Mouse (Mus musculus): ENCODE results near the gene 1700057G04Rik. TPM values are rescaled to one million over a fixed set of nuclear protein-coding genes. Genes with fewer than 3 reads are reported as not detected.

1700057G04Rik gene
- under 1 TPM in 1 of 2 experiments, not detected in 1; 0.12 TPM for polyA plus RNA-seq (2012; fragmentation: generic; extraction: Trizol)

DNA sequence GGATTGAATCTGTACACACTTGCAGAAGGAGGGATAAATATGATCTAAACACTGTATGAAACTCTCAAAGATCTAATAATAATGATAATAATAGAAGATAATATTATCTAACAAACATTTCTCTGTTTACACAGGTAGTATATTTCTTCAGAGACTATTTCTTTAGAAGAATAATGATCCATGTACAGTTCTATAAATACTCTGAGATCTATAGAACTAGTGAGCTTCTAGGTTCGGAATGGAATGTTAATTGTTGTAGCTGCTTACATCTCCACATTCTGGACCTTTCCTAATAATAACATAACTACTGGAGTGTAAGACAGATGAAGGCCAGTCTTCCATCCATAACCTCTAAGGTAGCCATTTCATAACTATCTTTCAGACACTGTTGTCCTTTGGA is at the start of gene 1700057G04Rik:
TSS of gene 1700057G04Rik (plus strand) at position 301 of the 400 bp plus-strand sequence.

DNA sequence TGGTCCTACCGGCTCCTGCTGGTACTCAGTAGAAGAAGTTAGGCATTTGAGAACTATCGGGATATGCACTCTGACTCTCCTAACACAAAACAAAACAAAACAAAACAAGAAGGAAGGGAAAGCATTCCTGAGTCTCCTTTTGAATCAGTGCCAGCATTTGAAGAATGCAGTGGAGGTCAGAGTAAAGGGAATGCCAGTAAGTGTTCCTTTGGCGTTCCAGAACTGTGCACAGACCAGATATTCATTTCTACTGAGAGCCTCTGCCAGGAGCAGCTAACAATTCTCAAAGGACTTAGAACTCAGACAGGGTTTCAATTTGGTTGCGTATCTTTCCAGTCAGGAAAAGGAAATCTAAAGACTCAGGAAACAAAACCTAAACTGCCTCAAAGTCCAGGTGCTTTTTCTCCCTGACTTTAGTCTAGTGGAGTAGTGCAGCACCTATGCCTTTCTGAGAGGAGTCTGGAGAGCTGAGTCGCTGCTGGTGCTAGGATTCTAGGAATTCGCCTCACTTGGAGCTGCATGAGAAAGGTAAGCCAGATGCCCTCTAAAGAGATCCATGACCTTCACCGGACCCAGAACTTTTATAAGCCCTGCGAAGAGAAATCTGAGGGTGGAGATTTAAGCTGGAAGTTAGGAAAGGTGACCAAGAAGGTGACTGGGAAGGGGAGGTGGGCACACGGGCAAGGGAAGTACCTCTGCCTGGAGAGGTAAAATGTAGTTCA is 33.5 kb upstream of the 1700057G04Rik start, which contains the start of gene Plscr2:
TSS of gene Plscr2 (plus strand) at position 117 of the 722 bp plus-strand sequence.

Other genes with a start within 250 kb of the 1700057G04Rik start
- not detected for gene Plscr5, start 116.4 kb upstream of the 1700057G04Rik start, polyA plus RNA-seq (2012; fragmentation: generic; extraction: Trizol)
- 10 to 100 TPM in 1 of 2 experiments, 1 to 10 TPM in 1; 5.2 to 24.7 TPM for gene Plscr1, start 59.6 kb upstream of the 1700057G04Rik start, polyA plus RNA-seq (2012; fragmentation: generic; extraction: Trizol)
- 1 to 10 TPM in 1 of 2 experiments, under 1 TPM in 1; 0.32 to 8.9 TPM for gene Plscr2, start 33.8 kb upstream of the 1700057G04Rik start, polyA plus RNA-seq (2012; fragmentation: generic; extraction: Trizol)
- gene Plscr4, start 148.0 kb downstream of the 1700057G04Rik start, polyA plus RNA-seq (2012; fragmentation: generic; extraction: Trizol): 1 to 10 TPM in 1 of 2 experiments, under 1 TPM in 1; 0.15 to 3.1 TPM
- gene Plod2, start 232.8 kb downstream of the 1700057G04Rik start, polyA plus RNA-seq (2012; fragmentation: generic; extraction: Trizol): 1 to 10 TPM in 1 of 2 experiments, under 1 TPM in 1; 0.29 to 5.3 TPM

Data from C3H10T1/2 (cell line).